ENCODE assay signal across 28 mouse cellular contexts in genomic region chr3:79064096-79064495, GRCm38 (mm10).
"Had no signal": no experiment of that assay in that cellular context is flagged by ENCODE, and none has a peak within 500 bp of the region (broad histone marks: within the 10 kb centered on the region; RNA-seq: fewer than 3 reads in every experiment).

No protein-coding gene starts in this region.

- DNase-seq: cerebellum, adult 2 months; cerebellum, adult 8-10 months; cerebellum, adult 9-10 months; cerebellum, adult 9-11 months; cerebellum, postnatal 10 days; cerebellum, postnatal 14 days; cerebellum, postnatal 25 days; cerebellum, postnatal 36 days; embryo, embryonic 11 days; forebrain, postnatal 0 days; gastrocnemius, adult 2 months; gastrocnemius, postnatal 10 days; gastrocnemius, postnatal 14 days; gastrocnemius, postnatal 25 days; gastrocnemius, postnatal 36 days; heart, adult 18-20 months; heart, adult 2 months had no signal

- H3K9ac ChIP-seq: embryonic facial prominence, embryonic 12.5 days; embryonic facial prominence, embryonic 13.5 days; embryonic facial prominence, embryonic 15.5 days; forebrain, embryonic 12.5 days; forebrain, embryonic 13.5 days; forebrain, embryonic 15.5 days; forebrain, postnatal 0 days had no signal

- H3K9me3 ChIP-seq: embryonic facial prominence, embryonic 10.5 days; embryonic facial prominence, embryonic 12.5 days; embryonic facial prominence, embryonic 13.5 days; embryonic facial prominence, embryonic 15.5 days; forebrain, embryonic 10.5 days; forebrain, embryonic 12.5 days; forebrain, embryonic 13.5 days; forebrain, embryonic 15.5 days had no signal

- H3K27me3 ChIP-seq: embryonic facial prominence, embryonic 12.5 days; embryonic facial prominence, embryonic 13.5 days; embryonic facial prominence, embryonic 15.5 days; forebrain, embryonic 12.5 days; forebrain, embryonic 13.5 days; forebrain, embryonic 15.5 days had no signal

- H3K4me1 ChIP-seq: embryonic facial prominence, embryonic 10.5 days; embryonic facial prominence, embryonic 12.5 days; embryonic facial prominence, embryonic 13.5 days; embryonic facial prominence, embryonic 15.5 days; forebrain, embryonic 10.5 days; forebrain, embryonic 12.5 days; forebrain, embryonic 13.5 days; forebrain, embryonic 15.5 days had no signal

- H3K4me3 ChIP-seq: embryonic facial prominence, embryonic 10.5 days; embryonic facial prominence, embryonic 12.5 days; embryonic facial prominence, embryonic 13.5 days; embryonic facial prominence, embryonic 15.5 days; erythroblast, embryonic 14.5 days; forebrain, embryonic 10.5 days; forebrain, embryonic 12.5 days; forebrain, embryonic 13.5 days; forebrain, embryonic 15.5 days; gastrocnemius, adult 2 months; heart, adult 2 months had no signal

- H3K4me2 ChIP-seq: embryonic facial prominence, embryonic 12.5 days; embryonic facial prominence, embryonic 13.5 days; embryonic facial prominence, embryonic 15.5 days; forebrain, embryonic 12.5 days; forebrain, embryonic 13.5 days; forebrain, embryonic 15.5 days had no signal

- H3K27ac ChIP-seq: embryonic facial prominence, embryonic 10.5 days; embryonic facial prominence, embryonic 12.5 days; embryonic facial prominence, embryonic 13.5 days; embryonic facial prominence, embryonic 15.5 days; forebrain, embryonic 10.5 days; forebrain, embryonic 12.5 days; forebrain, embryonic 13.5 days; forebrain, embryonic 15.5 days; gastrocnemius, adult 2 months; heart, adult 2 months had no signal

- ATAC-seq: forebrain, embryonic 13.5 days; forebrain, embryonic 14.5 days; forebrain, embryonic 15.5 days; forebrain, embryonic 16.5 days; forebrain, postnatal 0 days had no signal
